Mouse (Mus musculus): Measurements from ENCODE around the gene Phc1.
"Not testable (repeated sequence)": the region's sequence is repeated elsewhere in the genome, so short reads cannot be mapped to it uniquely, and the experiment has no call there.

The Phc1 gene

GRCm38 (mm10) chr6:122340349-122341000, at the start of gene Phc1:
Gene Phc1 (minus strand): TSS chr6:122340561.
- peak; percentile 67 for DNase-seq (ENCODE audit: low read depth, low spot score)

- DNase-seq (ENCODE audit: low read depth, low spot score): not testable (repeated sequence)
Observed at GRCm38 (mm10) chr6:122389986-122390385, 49.6 kb upstream of the Phc1 start.

GRCm38 (mm10) chr6:122387177-122388028, 47.0 kb upstream of the Phc1 start:
- not testable (repeated sequence) for DNase-seq (ENCODE audit: low read depth, low spot score)

- no peak for DNase-seq (ENCODE audit: low read depth, low spot score)
Observed at GRCm38 (mm10) chr6:122385724-122386123, 45.4 kb upstream of the Phc1 start.

- DNase-seq (ENCODE audit: low read depth, low spot score): no peak
Observed at GRCm38 (mm10) chr6:122384886-122385285, 44.5 kb upstream of the Phc1 start.

- DNase-seq (ENCODE audit: low read depth, low spot score): no peak
Observed at GRCm38 (mm10) chr6:122383211-122383610, 42.9 kb upstream of the Phc1 start.

GRCm38 (mm10) chr6:122382046-122382445, 41.7 kb upstream of the Phc1 start:
- DNase-seq (ENCODE audit: low read depth, low spot score): peak; percentile 49

GRCm38 (mm10) chr6:122368245-122368644, 27.9 kb upstream of the Phc1 start:
- no peak for DNase-seq (ENCODE audit: low read depth, low spot score)

GRCm38 (mm10) chr6:122366976-122367375, 26.6 kb upstream of the Phc1 start:
- no peak for DNase-seq (ENCODE audit: low read depth, low spot score)

GRCm38 (mm10) chr6:122366287-122366686, 25.9 kb upstream of the Phc1 start:
- no peak for DNase-seq (ENCODE audit: low read depth, low spot score)

- no peak for DNase-seq (ENCODE audit: low read depth, low spot score)
Observed at GRCm38 (mm10) chr6:122365706-122366105, 25.3 kb upstream of the Phc1 start.

- DNase-seq (ENCODE audit: low read depth, low spot score): no peak
Observed at GRCm38 (mm10) chr6:122357089-122357488, 16.7 kb upstream of the Phc1 start.

- no peak for DNase-seq (ENCODE audit: low read depth, low spot score)
Observed at GRCm38 (mm10) chr6:122355909-122356308, 15.5 kb upstream of the Phc1 start.

GRCm38 (mm10) chr6:122347326-122347725, 7.0 kb upstream of the Phc1 start:
- DNase-seq (ENCODE audit: low read depth, low spot score): not testable (repeated sequence)

- DNase-seq (ENCODE audit: low read depth, low spot score): no peak
Observed at GRCm38 (mm10) chr6:122346399-122346798, 6.0 kb upstream of the Phc1 start.

- DNase-seq (ENCODE audit: low read depth, low spot score): no peak
Observed at GRCm38 (mm10) chr6:122345731-122346130, 5.4 kb upstream of the Phc1 start.

- no peak for DNase-seq (ENCODE audit: low read depth, low spot score)
Observed at GRCm38 (mm10) chr6:122344386-122345116, 4.2 kb upstream of the Phc1 start.

- DNase-seq (ENCODE audit: low read depth, low spot score): no peak
Observed at GRCm38 (mm10) chr6:122343719-122344118, 3.4 kb upstream of the Phc1 start.

GRCm38 (mm10) chr6:122342125-122342524, 1.8 kb upstream of the Phc1 start:
- no peak for DNase-seq (ENCODE audit: low read depth, low spot score)

GRCm38 (mm10) chr6:122341038-122341810, 863 bp upstream of the Phc1 start:
- DNase-seq (ENCODE audit: low read depth, low spot score): no peak

GRCm38 (mm10) chr6:122339648-122340341, 566 bp downstream of the Phc1 start:
- peak; percentile 88 for DNase-seq (ENCODE audit: low read depth, low spot score)
